Comparison of ENCODE assay signal across 10 mouse cellular contexts in genomic region chr9:45501963-45502641, GRCm38 (mm10).
DNase-seq lines count a peak whose midpoint lies in the region; ATAC-seq and TF ChIP-seq lines count a peak whose summit lies in the region.
"Had no signal": no experiment of that assay in that cellular context is flagged by ENCODE, and none has a peak within 500 bp of the region (broad histone marks: within the 10 kb centered on the region; RNA-seq: fewer than 3 reads in every experiment).

No protein-coding gene starts in this region.

- 24% methylated on average over 14 of the region's 14 CpGs for WGBS in heart, embryonic 12.5 days
- WGBS in heart, adult 2 months: 57% methylated on average over 14 of the region's 14 CpGs
- 5% methylated on average over 14 of the region's 14 CpGs for WGBS in forebrain, embryonic 11.5 days
- 24% methylated on average over 14 of the region's 14 CpGs for WGBS in kidney, embryonic 14.5 days

- TF ChIP-seq POLR2A in heart, adult 2 months (IDR thresholded peaks at IDR 0.05; ENCODE audit: insufficient read depth, low read depth, low read length): no peak

- H3K27me3 ChIP-seq in heart, embryonic 12.5 days (replicated peaks): peaks cover 5% of the 10 kb centered on the region; the same call in 1 of the 2 replicates
- no peaks in the 10 kb centered on the region for H3K27me3 ChIP-seq in heart, adult 2 months (ENCODE audit: control insufficient read depth, insufficient read depth, low read length)
- H3K27me3 ChIP-seq in forebrain, embryonic 11.5 days (ENCODE audit: control insufficient read depth, insufficient read depth, low read length): no peaks in the 10 kb centered on the region
- no peaks in the 10 kb centered on the region for H3K27me3 ChIP-seq in kidney, embryonic 14.5 days (ENCODE audit: control insufficient read depth, insufficient read depth, low read length)

- H3K4me3 ChIP-seq in heart, embryonic 12.5 days: no peak overlapping the region
- H3K4me3 ChIP-seq in heart, adult 2 months: no peak overlapping the region
- H3K4me3 ChIP-seq in forebrain, embryonic 11.5 days (ENCODE audit: low read depth, low read length): no peak overlapping the region
- no peak overlapping the region for H3K4me3 ChIP-seq in kidney, embryonic 14.5 days (ENCODE audit: low read length)

- no peak for DNase-seq in heart, adult 2 months
- peak; percentile 82 for DNase-seq in ES-CJ7 (ENCODE audit: low read depth, low spot score)
- DNase-seq in forebrain, embryonic 11.5 days (ENCODE audit: low spot score): peak; percentile 73
- peak; percentile 11 for DNase-seq in mesoderm, embryonic 11.5 days (ENCODE audit: low read depth, low spot score)
- DNase-seq in right cerebral cortex, postnatal 25 days: no peak
- no peak for DNase-seq in frontal cortex, postnatal 36 days (ENCODE audit: low spot score in 2 of 2)
- DNase-seq: cerebellum, adult 18-20 months had no signal

- peak overlapping the region; percentile 19; the same call in 1 of the 2 replicates for H3K4me2 ChIP-seq in heart, embryonic 12.5 days
- H3K4me2 ChIP-seq in forebrain, embryonic 11.5 days (ENCODE audit: low read depth, low read length, severe bottlenecking): peak overlapping the region; percentile 16; the same call in 1 of the 2 replicates
- H3K4me2 ChIP-seq in kidney, embryonic 14.5 days (replicated peaks; ENCODE audit: low read depth, low read length): no peak overlapping the region

- TF ChIP-seq EP300 in heart, adult 2 months (IDR thresholded peaks at IDR 0.05; ENCODE audit: insufficient read depth, low read depth, low read length): no peak

- H3K9me3 ChIP-seq in heart, embryonic 12.5 days (replicated peaks): no peaks in the 10 kb centered on the region
- H3K9me3 ChIP-seq in forebrain, embryonic 11.5 days (ENCODE audit: control insufficient read depth, low read length): no peaks in the 10 kb centered on the region
- no peaks in the 10 kb centered on the region for H3K9me3 ChIP-seq in kidney, embryonic 14.5 days (ENCODE audit: control insufficient read depth, low read length)

- peaks cover 47% of the 10 kb centered on the region for H3K4me1 ChIP-seq in heart, embryonic 12.5 days (replicated peaks)
- peaks cover 2% of the 10 kb centered on the region; the same call in 1 of the 2 replicates for H3K4me1 ChIP-seq in heart, adult 2 months (ENCODE audit: control insufficient read depth, insufficient read depth, low read length)
- peaks cover 18% of the 10 kb centered on the region for H3K4me1 ChIP-seq in forebrain, embryonic 11.5 days (replicated peaks; ENCODE audit: control insufficient read depth, insufficient read depth, low read length)
- H3K4me1 ChIP-seq in kidney, embryonic 14.5 days (ENCODE audit: control insufficient read depth, insufficient read depth, low read length): peaks cover 23% of the 10 kb centered on the region; the same call in 1 of the 2 replicates

- H3K79me2 ChIP-seq in heart, adult 2 months (replicated peaks; ENCODE audit: control insufficient read depth, insufficient read depth, low read length): no peaks in the 10 kb centered on the region

- intact Hi-C loops in heart, adult 2 months (cut with DNase I): no loop called here

- no peak for ATAC-seq in heart, embryonic 12.5 days (ENCODE audit: insufficient number of reproducible peaks, low FRiP score)
- peak; percentile 80 for ATAC-seq in forebrain, embryonic 11.5 days (replicated peaks; ENCODE audit: low FRiP score)
- ATAC-seq in kidney, embryonic 14.5 days (ENCODE audit: low FRiP score, low TSS enrichment): no peak
- ATAC-seq: inflammation-experienced regulatory T-cells, adult 6 months had no signal

- TF ChIP-seq CTCF in heart, adult 2 months (IDR thresholded peaks at IDR 0.05): no peak

- H3K36me3 ChIP-seq in heart, embryonic 12.5 days: no peaks in the 10 kb centered on the region
- H3K36me3 ChIP-seq in heart, adult 2 months (ENCODE audit: control insufficient read depth, insufficient read depth, low read length): no peaks in the 10 kb centered on the region
- H3K36me3 ChIP-seq in forebrain, embryonic 11.5 days (ENCODE audit: control insufficient read depth, insufficient read depth, low read length): no peaks in the 10 kb centered on the region
- H3K36me3 ChIP-seq in kidney, embryonic 14.5 days (ENCODE audit: control insufficient read depth, insufficient read depth, low read length): no peaks in the 10 kb centered on the region

- peak overlapping the region; percentile 10; the same call in 1 of the 2 replicates for H3K27ac ChIP-seq in heart, embryonic 12.5 days (ENCODE audit: poor library complexity, severe bottlenecking)
- H3K27ac ChIP-seq in heart, adult 2 months: no peak overlapping the region
- peak overlapping the region; percentile 4; the same call in 1 of the 2 replicates for H3K27ac ChIP-seq in forebrain, embryonic 11.5 days (ENCODE audit: low read depth, low read length)
- H3K27ac ChIP-seq in kidney, embryonic 14.5 days (ENCODE audit: low read depth, low read length): no peak overlapping the region

- no peak overlapping the region for H3K9ac ChIP-seq in heart, embryonic 12.5 days
- H3K9ac ChIP-seq in heart, adult 2 months (ENCODE audit: low read depth, low read length): no peak overlapping the region
- H3K9ac ChIP-seq in forebrain, embryonic 11.5 days (ENCODE audit: low read length): peak overlapping the region; percentile 4; the same call in 1 of the 2 replicates
- no peak overlapping the region for H3K9ac ChIP-seq in kidney, embryonic 14.5 days (ENCODE audit: low read depth, low read length)

Comparison
In these comparisons a context has a peak if more than half of its experiments do, and no peak if none do; other contexts are left out.
1. H3K27ac ChIP-seq: peak in heart, embryonic 12.5 days (single experiment) and forebrain, embryonic 11.5 days (single experiment); none in heart, adult 2 months (single experiment) and kidney, embryonic 14.5 days (single experiment).
2. DNase-seq: peak in ES-CJ7 (single experiment), forebrain, embryonic 11.5 days (single experiment) and mesoderm, embryonic 11.5 days (single experiment); none in heart, adult 2 months (0 of 2), right cerebral cortex, postnatal 25 days (single experiment) and frontal cortex, postnatal 36 days (0 of 2).